Mouse (Mus musculus) hindbrain, embryonic 10.5 days (tissue): ENCODE measurements at regions not wholly inside any gene's neighbourhood (a gene's known extent, or its start where the extent isn't known, plus 50 kb on each side); places are given as distances from the start of the nearest gene placed in this dataset.

Experiments used
- DNase-seq: peaks from one replicate; pipeline ENCODE4 v3.0.0-alpha.2; 2017; ENCODE audit warnings: low spot score
- H3K27ac ChIP-seq: fragments of 300-500 bp; sonication (generic); 2 replicates; pipeline ENCODE4 v1.5.1; 2016; ENCODE audit warnings: mild to moderate bottlenecking, moderate library complexity
- H3K27me3 ChIP-seq: fragments of 300-500 bp; sonication (generic); 2 replicates; pipeline ENCODE4 v1.6.1; 2016; ENCODE audit warnings: mild to moderate bottlenecking; ENCODE audit not compliant: poor library complexity, insufficient read depth, severe bottlenecking
- H3K36me3 ChIP-seq: fragments of 300-500 bp; sonication (generic); 2 replicates; pipeline ENCODE4 v1.6.1; 2016; ENCODE audit warnings: mild to moderate bottlenecking, moderate library complexity
- H3K4me1 ChIP-seq: fragments of 300-500 bp; sonication (generic); replicated peaks from 2 replicates; pipeline ENCODE4 v1.6.1; 2016; ENCODE audit warnings: mild to moderate bottlenecking
- H3K4me3 ChIP-seq: fragments of 300-500 bp; sonication (generic); 2 replicates; pipeline ENCODE4 v1.5.1; 2016; ENCODE audit warnings: mild to moderate bottlenecking, moderate library complexity
- H3K9me3 ChIP-seq: fragments of 300-500 bp; sonication (generic); 2 replicates; pipeline ENCODE4 v1.6.1; 2016; ENCODE audit warnings: mild to moderate bottlenecking, moderate library complexity
- WGBS: fragments of 180-500 bp; shearing (Covaris S2); methylation state at CpG from one replicate; pipeline ENCODE4 v1.1.7; 2016; 5-methylcytosine and 5-hydroxymethylcytosine counted together

GRCm38 (mm10) chr13:53815629-53816028 is 239.9 kb downstream of the Drd1 start:
- Histone ChIP-seq H3K27ac (no peak overlapping the region), H3K36me3 (no peaks in the 10 kb centered on the region), H3K4me3 (no peak overlapping the region), H3K9me3 (no peaks in the 10 kb centered on the region), H3K4me1 (peaks cover 18% of the 10 kb centered on the region), H3K27me3 (no peaks in the 10 kb centered on the region)
- no peak for DNase-seq
- WGBS = 88% methylated on average over 7 of the region's 7 CpGs

- no peak for DNase-seq
- no peaks in the 10 kb centered on the region for H3K36me3 ChIP-seq
Observed at GRCm38 (mm10) chr13:53814088-53814487, 241.4 kb downstream of the Drd1 start.

GRCm38 (mm10) chr13:53811862-53812261 is 243.6 kb downstream of the Drd1 start:
- Histone ChIP-seq H3K4me3 (no peak overlapping the region), H3K36me3 (no peaks in the 10 kb centered on the region), H3K27me3 (no peaks in the 10 kb centered on the region), H3K9me3 (no peaks in the 10 kb centered on the region), H3K27ac (no peak overlapping the region), H3K4me1 (peaks cover 27% of the 10 kb centered on the region)
- peak; percentile 41 for DNase-seq
- 38% methylated on average over 4 of the region's 4 CpGs for WGBS

More at GRCm38 (mm10) chr13:53814088-53814487, 241.4 kb downstream of the Drd1 start:
- Histone ChIP-seq H3K9me3 (no peaks in the 10 kb centered on the region), H3K4me3 (no peak overlapping the region), H3K27me3 (no peaks in the 10 kb centered on the region), H3K4me1 (peaks cover 18% of the 10 kb centered on the region), H3K27ac (no peak overlapping the region)
- whole genome bisulfite sequencing = 80% methylated on average over 9 of the region's 9 CpGs

GRCm38 (mm10) chr13:53811151-53811550 is 244.4 kb downstream of the Drd1 start:
- WGBS = 75% methylated on average over 8 of the region's 8 CpGs
- Histone ChIP-seq H3K36me3 (no peaks in the 10 kb centered on the region), H3K27me3 (no peaks in the 10 kb centered on the region), H3K27ac (no peak overlapping the region), H3K4me3 (no peak overlapping the region), H3K9me3 (no peaks in the 10 kb centered on the region), H3K4me1 (peaks cover 28% of the 10 kb centered on the region)
- no peak for DNase-seq

GRCm38 (mm10) chr13:53807791-53808525 is 247.5 kb downstream of the Drd1 start:
- 0 out of 2 replicates have a peak, but pooled peaks cover 2% of the 10 kb centered on the region for H3K27me3 ChIP-seq
- no peaks in the 10 kb centered on the region for H3K36me3 ChIP-seq
- DNase-seq = peak; percentile 14
- no peaks in the 10 kb centered on the region for H3K9me3 ChIP-seq
- no peak overlapping the region for H3K4me3 ChIP-seq
- no peak overlapping the region for H3K27ac ChIP-seq
- 66% methylated on average over 13 of the region's 13 CpGs for WGBS
- peaks cover 17% of the 10 kb centered on the region for H3K4me1 ChIP-seq

GRCm38 (mm10) chr13:53805872-53806271 is 249.6 kb downstream of the Drd1 start:
- Histone ChIP-seq H3K36me3 (no peaks in the 10 kb centered on the region), H3K27ac (no peak overlapping the region), H3K27me3 (0 out of 2 replicates have a peak, but pooled peaks cover 2% of the 10 kb centered on the region), H3K4me3 (no peak overlapping the region), H3K9me3 (no peaks in the 10 kb centered on the region), H3K4me1 (peaks cover 14% of the 10 kb centered on the region)
- no peak for DNase-seq
- 64% methylated on average over 4 of the region's 4 CpGs for whole genome bisulfite sequencing

- 83% methylated on average over 5 of the region's 5 CpGs for WGBS
- Histone ChIP-seq H3K9me3 (no peaks in the 10 kb centered on the region), H3K27me3 (0 out of 2 replicates have a peak, but pooled peaks cover 2% of the 10 kb centered on the region)
Observed at GRCm38 (mm10) chr13:53800978-53801377, 254.5 kb downstream of the Drd1 start.

GRCm38 (mm10) chr13:53788809-53789208 is 266.7 kb downstream of the Drd1 start:
- no peaks in the 10 kb centered on the region for H3K27me3 ChIP-seq
- no peak overlapping the region for H3K27ac ChIP-seq
- DNase-seq = no peak
- H3K36me3 ChIP-seq = no peaks in the 10 kb centered on the region
- no peaks in the 10 kb centered on the region for H3K9me3 ChIP-seq
- WGBS = 87% methylated on average over 2 of the region's 2 CpGs
- H3K4me1 ChIP-seq = no peaks in the 10 kb centered on the region
- H3K4me3 ChIP-seq = no peak overlapping the region

More at GRCm38 (mm10) chr13:53800978-53801377, 254.5 kb downstream of the Drd1 start:
- Histone ChIP-seq H3K4me3 (no peak overlapping the region), H3K36me3 (no peaks in the 10 kb centered on the region), H3K27ac (no peak overlapping the region), H3K4me1 (peaks cover 3% of the 10 kb centered on the region)
- no peak for DNase-seq

- peak; percentile 80 for DNase-seq
- H3K4me3 ChIP-seq = no peak overlapping the region
- H3K4me1 ChIP-seq = no peaks in the 10 kb centered on the region
- H3K36me3 ChIP-seq = no peaks in the 10 kb centered on the region
- H3K27ac ChIP-seq = no peak overlapping the region
- WGBS = 29% methylated on average over 6 of the region's 6 CpGs
- H3K9me3 ChIP-seq = no peaks in the 10 kb centered on the region
- no peaks in the 10 kb centered on the region for H3K27me3 ChIP-seq
Observed at GRCm38 (mm10) chr13:53783492-53783891, 272.0 kb downstream of the Drd1 start.

- H3K4me3 ChIP-seq = no peak overlapping the region
- WGBS = 49% methylated on average over 4 of the region's 4 CpGs
- DNase-seq = peak; percentile 29
- no peaks in the 10 kb centered on the region for H3K9me3 ChIP-seq
- no peak overlapping the region for H3K27ac ChIP-seq
- no peaks in the 10 kb centered on the region for H3K36me3 ChIP-seq
- H3K4me1 ChIP-seq = no peaks in the 10 kb centered on the region
- no peaks in the 10 kb centered on the region for H3K27me3 ChIP-seq
Observed at GRCm38 (mm10) chr13:53779150-53779549, 276.4 kb downstream of the Drd1 start.

GRCm38 (mm10) chr13:53776421-53776820 is 279.1 kb downstream of the Drd1 start:
- Histone ChIP-seq H3K36me3 (no peaks in the 10 kb centered on the region), H3K4me1 (no peaks in the 10 kb centered on the region), H3K4me3 (no peak overlapping the region), H3K9me3 (no peaks in the 10 kb centered on the region), H3K27me3 (no peaks in the 10 kb centered on the region), H3K27ac (no peak overlapping the region)
- 89% methylated on average over 11 of the region's 11 CpGs for WGBS
- no peak for DNase-seq

- no peak overlapping the region for H3K27ac ChIP-seq
- H3K36me3 ChIP-seq = no peaks in the 10 kb centered on the region
- H3K9me3 ChIP-seq = no peaks in the 10 kb centered on the region
- H3K27me3 ChIP-seq = no peaks in the 10 kb centered on the region
- DNase-seq = peak; percentile 59
- no peaks in the 10 kb centered on the region for H3K4me1 ChIP-seq
- H3K4me3 ChIP-seq = no peak overlapping the region
- WGBS = 40% methylated on average over 5 of the region's 5 CpGs
Observed at GRCm38 (mm10) chr13:53775687-53776086, 279.8 kb downstream of the Drd1 start.

- peak; percentile 81 for DNase-seq
- Histone ChIP-seq H3K4me3 (no peak overlapping the region), H3K27me3 (peaks cover 9% of the 10 kb centered on the region; the same call in 1 of the 2 replicates), H3K36me3 (no peaks in the 10 kb centered on the region), H3K4me1 (no peaks in the 10 kb centered on the region), H3K9me3 (no peaks in the 10 kb centered on the region), H3K27ac (no peak overlapping the region)
- 27% methylated on average over 13 of the region's 13 CpGs for WGBS
Observed at GRCm38 (mm10) chr13:53764613-53765243, 290.8 kb downstream of the Drd1 start.
